Mouse (Mus musculus): ENCODE measurements at regions not wholly inside any gene's neighbourhood (a gene's known extent, or its start where the extent isn't known, plus 50 kb on each side); places are given as distances from the start of the nearest gene placed in this dataset.
A peak's percentile ranks its signal among the peaks of the same experiment; 100 is the strongest.

DNA sequence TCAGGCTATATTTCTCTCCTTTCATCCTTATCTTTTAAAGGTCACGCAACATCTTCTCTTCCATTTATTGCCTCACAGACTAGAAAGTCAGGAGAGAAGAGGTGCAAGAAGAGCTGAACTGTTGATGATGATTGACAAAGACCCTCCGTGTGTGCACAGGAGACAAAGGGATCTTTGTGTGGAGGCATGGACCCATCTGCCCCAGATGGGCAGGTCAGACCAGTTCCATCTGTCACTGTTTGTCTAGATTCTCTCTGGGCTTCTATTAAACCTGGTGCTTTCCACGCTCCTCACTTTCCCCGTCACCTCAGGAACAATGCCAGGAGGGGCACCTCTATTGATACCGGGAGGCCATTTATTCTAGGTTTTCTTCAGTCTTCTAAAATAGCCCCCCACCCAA lies 364.1 kb upstream of the Pik3r1 start:
- no peak for ATAC-seq (ENCODE audit: low TSS enrichment)

DNA sequence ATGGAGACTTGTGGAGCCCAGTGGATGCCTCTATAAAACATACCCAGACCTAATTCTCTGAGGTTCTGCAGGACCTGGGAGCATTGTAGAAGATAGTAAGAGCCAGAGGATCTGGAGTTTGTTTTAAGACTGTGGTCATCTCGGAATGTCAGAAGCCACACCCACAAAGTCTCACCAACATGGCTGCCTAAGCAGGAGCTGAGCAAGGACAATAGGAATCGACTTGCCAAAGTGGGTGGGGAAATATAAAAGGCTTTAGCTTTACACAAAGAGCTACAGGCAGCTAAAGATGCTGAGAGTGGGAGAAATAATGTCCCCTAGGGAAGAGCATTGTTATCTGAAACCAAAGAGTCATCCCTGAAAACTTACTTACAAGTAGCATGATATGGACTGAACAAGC lies 364.7 kb upstream of the Pik3r1 start:
- ATAC-seq (ENCODE audit: low TSS enrichment), result no peak

DNA sequence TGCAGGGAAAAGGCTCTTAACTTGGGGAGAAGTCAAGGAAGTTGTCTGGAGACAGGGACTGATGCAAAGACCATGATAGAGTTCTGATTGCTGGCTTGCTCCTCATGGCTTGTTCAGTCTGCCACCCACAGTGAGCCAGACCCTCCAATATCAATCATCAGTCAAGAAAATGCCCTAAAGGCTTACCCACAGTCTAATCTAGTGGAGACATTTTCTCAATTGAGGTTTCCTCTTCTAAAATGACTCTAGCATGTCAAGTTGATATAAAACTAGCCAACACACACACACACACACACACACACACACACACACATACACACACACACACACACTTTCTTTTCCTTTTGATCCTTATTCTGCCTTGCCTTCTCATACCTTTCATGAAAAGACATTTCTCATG lies 367.2 kb upstream of the Pik3r1 start:
- no peak for ATAC-seq (ENCODE audit: low TSS enrichment)

DNA sequence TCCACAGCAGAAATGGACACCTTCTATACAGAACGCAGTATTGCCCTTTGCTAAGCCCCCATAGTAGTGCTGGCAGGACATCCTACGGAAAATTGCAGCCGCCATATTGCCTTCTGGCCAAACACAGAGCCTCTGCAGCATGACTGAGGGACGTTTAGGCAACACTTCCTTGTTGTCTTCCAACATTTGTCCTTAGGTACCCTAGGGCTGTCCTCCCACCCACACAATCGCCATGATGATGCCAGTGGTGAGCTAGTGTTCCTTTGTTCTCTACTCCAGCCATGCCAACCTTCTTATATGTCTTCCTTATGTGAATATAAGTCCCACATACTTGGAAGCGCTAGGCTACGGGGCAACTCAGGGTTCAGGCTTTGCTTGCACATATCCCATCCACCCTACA lies 375.0 kb upstream of the Pik3r1 start:
- ATAC-seq (ENCODE audit: low TSS enrichment), result no peak

DNA sequence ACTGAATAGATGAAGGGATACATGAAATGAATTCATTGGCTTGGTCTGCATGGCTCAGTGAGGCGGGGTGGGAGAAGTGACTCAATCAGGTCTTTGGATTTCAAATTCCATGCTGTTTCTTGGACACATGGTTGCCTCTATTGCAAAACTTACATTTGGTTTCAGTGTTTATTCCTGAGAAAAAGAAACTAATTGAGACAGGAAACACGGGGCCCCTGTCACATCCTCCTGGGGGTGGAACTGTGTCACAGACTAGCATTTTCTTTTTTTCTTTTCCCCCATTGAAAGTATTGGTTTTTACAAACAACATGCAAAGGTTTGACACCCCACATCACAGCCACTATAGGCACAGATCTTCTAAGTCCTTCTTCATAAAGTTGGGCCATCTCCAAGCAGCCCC lies 375.8 kb upstream of the Pik3r1 start:
- no peak for ATAC-seq (ENCODE audit: low TSS enrichment)

DNA sequence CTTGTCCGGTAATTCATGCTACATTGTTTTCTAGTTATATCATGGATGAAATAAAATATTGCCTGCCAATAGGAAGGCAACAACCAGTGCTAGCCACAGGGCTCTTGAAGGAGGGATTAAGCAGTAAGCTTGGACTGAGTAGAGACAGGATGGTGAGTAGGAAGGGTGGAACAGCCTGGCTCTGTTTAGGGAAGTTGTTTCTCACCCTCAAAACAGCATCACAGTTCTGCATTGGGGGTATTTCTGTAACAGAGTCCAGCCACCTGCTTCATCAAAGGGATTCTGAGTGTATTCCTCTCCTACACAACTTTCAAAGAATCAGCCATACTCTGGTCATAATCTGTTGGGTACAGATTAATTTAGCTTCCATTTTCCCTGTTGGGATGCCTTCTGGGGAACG lies 380.0 kb upstream of the Pik3r1 start:
- peak; percentile 99 for ATAC-seq (ENCODE audit: low TSS enrichment)

DNA sequence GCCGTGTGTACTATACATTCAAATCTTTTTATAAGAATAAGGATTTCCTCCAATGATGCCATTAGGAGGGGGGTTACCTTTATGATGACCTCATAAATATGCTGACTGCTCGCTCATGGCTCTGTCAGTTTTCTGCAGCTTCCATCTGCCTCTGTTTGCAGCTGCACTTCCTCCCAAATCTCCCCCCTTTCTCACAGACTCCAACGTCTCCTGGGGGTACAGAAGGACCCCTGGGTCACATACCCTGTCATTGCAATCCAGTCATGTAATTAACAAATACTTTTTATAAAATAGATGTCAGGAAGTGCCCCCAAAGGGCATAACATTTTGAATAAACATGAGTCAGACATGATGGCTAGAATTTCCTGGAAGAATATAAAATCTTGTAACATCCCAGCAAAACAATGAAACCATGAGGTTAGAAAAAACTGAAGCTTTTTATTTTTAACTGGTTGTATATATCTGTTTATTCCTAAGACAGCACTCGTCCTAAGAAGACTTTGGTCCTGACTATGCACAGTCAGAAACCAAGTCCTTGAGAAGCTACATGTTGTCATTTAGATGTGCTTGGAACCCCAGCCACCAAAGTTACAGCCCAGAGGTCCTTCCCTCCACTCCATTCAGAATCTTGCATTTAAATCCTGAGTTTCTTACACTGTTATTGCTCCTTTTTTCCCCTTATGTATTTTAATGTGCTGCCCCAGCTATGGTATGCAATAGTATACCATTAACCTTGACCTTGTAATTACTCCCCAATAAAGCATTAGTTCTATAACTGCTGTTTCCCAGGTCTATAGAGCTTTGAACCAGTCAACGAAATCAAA lies 386.0 kb upstream of the Pik3r1 start:
- no peak for ATAC-seq (ENCODE audit: low TSS enrichment)

DNA sequence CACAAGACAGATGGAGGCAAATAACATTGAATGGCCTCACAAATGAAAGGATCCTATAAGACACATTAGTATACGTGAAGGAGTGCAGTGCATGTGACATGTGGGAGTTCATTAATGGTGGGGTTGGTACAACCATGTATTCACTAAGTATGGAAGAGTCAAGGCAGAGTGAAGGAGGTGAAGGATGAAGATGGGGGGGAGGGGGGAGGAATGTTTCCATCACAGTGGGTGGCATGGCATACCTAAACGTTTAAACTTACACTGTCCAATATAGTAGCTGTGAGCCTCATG lies 386.5 kb upstream of the Pik3r1 start:
- ATAC-seq (ENCODE audit: low TSS enrichment), result no peak

DNA sequence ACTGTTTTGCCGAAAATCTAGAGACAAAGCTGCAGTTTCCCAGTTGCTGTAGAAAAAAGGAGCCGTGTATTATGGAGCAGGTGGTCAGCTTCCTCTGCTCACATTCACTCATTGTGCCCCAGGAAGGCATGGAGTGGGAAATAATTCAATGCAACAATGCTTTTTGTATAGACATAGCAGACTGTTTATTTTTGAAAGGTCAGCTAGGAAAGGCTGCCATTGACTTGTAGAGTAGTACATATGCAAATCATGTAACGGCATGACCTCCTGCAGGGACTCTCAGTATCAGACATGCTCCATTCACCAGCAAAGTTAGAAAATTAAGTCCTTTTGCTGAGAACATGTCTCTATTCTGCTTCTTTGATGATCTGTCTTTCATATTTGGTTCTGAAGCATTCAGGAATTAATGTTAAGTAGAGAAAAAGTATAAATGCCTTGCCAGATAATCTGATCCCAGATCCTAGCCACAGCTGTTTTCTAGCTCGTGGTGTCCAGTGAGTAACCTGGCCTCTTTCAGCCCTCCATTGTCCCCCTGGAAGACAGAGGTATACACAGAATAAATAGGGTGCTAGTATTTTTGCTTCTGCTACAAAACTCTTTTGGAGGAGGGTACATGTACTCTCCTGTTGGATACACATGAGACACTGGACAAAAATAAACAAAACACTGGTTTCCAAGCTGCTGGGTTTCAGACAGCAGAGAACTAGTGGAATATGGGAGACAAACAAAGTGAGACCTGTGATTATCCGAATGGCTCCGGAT lies 389.5 kb upstream of the Pik3r1 start:
- no peak for ATAC-seq (ENCODE audit: low TSS enrichment)

DNA sequence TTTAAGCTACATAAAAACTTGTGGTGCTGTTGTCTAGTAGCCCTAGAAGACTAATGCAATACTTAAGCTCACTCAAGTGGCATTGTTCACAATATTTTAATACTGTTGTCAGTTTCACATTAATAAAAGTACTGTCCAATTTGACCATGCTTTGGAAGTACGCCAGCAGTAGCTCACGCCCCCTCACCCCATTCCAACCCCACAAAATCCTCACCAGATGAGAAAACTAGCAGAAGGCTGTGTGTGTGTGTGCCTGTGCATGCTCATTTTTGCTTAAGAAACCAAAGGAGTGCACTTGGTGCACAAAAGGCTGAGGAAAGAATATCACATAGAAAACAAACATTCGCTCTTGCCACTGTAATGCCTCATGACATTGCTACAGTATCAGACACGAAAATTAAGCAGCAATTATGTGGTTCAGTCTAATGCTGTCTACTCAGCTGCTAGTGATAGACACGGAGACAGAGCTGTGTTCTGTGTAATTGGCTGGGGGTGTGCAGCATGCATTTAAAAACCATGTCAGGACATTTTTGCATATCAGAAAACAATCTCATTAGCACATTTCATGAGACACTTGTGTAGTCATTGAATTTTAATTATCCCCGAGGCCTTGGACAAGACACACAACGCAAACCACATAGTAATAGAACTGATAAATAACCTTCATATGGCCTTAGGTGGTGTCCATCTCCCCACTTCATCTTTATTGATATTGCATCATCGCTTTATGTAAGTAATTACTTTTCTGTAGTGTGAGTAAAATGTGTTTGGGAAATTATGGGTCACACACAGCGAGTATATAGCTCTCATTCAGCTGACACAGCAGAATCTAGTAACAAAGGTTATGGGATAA lies 405.6 kb upstream of the Pik3r1 start:
- no peak for ATAC-seq (ENCODE audit: low TSS enrichment)

DNA sequence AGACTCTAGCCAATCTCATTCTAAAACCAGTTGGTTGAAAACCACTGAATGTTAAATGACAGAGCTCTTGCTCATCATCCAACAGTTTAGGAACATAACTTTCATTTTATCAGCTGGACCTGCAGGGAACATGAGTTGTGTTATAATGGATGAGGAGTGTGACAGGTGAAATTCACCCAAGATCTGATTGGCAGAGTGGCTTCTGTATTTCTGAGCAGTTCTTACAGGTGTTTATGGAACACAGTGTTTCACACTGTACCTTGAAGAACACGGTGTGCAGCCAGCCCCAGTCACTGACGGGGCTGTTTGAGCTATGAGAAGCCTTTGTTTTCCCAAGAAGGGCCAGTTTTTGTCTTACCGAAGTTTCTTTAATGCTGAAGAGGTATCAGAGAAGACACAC lies 406.4 kb upstream of the Pik3r1 start:
- no peak for ATAC-seq (ENCODE audit: low TSS enrichment)

DNA sequence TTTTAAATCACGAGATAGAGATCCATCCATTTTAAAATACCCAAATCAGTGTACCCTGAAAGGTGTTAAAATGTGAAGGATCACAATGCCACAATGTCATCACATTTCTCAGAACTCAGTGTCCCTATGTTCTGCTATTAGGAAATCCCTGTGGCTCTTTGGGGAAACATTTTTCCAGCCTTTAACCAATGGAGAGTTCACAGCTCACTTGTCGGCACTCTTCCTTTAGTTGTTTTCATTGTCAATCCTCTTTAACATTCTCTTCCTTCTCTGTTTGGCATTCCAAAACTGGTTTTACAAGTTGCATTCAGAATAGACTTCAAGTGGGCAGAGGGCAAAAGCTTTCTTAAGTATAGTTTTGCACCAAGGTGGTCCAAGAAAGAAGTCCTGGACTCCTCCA lies 406.9 kb upstream of the Pik3r1 start:
- no peak for ATAC-seq (ENCODE audit: low TSS enrichment)

DNA sequence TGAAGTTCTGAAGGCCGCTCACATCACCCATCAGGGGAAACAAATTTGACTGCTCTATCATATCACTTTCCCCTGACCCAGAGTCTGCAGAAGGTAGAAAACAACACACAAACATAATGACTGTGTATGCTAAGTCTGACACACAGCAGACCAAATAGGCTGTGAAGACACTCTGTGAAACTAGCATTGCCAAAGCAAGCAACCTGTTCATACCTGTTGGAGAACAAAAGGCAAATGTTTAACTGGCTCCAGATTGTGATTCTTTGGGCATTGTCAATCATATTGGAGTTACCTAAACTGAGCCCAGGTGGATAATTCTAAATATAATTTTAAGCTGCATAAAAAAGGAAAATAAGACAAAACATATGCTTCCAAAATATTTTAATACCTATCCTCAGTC lies 407.4 kb upstream of the Pik3r1 start:
- no peak for ATAC-seq (ENCODE audit: low TSS enrichment)

DNA sequence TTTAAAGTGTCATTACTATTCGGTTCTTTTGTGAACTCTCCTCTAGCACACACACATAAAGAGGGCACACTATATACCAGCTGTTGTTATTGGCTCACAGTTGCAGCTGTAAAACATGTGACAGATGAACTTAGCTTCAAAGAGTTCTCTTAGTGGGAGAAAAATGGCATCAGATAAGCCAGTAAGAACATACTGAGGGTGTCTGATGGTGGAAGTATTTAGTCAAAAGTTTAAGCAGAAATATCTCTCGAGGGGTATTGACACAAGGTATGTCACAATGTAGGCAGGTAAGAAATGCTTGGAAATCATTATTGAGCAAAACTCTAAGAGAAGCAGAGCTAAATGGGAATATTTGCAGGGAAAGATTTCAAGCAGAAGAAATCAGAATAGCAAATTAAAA lies 408.4 kb upstream of the Pik3r1 start:
- ATAC-seq (ENCODE audit: low TSS enrichment), result no peak

DNA sequence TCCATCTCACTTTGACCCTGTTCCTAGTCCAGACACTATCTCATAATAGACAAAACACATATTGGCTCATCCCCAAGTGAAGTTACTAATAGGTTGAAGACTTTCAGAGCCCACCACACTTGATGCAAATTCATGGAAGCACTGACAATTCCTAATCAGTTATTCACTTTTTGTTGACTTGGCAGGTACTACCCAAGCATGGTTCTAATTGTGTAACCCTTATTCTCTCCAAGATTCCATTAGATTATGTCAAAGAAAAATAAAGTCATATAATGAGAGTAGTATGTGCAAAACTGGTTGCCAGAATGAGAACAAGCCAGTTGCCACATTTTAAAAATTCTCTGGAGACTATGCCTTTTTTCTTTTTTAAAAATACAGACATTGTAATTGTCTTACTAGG lies 426.7 kb upstream of the Pik3r1 start:
- no peak for ATAC-seq (ENCODE audit: low TSS enrichment)

DNA sequence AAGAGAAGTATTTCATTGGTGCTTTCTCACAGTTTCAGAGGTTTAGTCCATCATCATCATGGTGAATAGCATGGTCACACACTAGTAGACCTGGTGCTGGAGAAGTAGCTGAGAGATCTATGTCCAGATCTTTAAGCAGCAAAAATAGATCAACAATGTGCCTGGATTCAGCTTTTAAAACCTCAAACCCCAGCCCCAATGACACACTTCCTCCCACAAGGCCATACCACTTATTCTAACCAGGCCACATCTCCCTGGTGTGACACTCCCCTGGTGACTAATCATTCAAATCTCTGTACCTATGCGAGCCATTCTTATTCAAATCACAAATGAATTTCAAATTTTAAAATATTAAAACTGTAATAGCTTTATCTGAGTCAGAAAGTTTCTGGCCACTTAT lies 434.3 kb upstream of the Pik3r1 start:
- no peak for ATAC-seq (ENCODE audit: low TSS enrichment)

DNA sequence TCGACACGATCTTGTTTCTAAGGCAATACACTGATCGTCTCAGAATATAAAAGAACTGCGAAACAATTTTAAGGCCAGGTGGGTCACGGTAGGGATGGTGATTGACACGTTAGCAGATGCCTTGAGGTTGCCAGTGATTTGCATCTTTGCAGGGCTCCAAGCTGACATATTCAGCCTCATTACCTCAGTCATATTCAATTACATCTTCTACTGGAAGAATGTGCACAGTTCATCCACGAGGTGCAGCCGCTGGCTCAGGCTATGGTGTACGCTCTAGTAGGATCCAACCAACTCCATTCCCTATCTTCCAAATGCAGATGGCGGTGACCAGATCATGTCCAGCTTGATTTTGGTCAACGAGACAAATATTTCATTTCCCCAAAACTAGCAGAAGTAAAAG lies 450.5 kb upstream of the Pik3r1 start:
- ATAC-seq (ENCODE audit: low TSS enrichment), result no peak

DNA sequence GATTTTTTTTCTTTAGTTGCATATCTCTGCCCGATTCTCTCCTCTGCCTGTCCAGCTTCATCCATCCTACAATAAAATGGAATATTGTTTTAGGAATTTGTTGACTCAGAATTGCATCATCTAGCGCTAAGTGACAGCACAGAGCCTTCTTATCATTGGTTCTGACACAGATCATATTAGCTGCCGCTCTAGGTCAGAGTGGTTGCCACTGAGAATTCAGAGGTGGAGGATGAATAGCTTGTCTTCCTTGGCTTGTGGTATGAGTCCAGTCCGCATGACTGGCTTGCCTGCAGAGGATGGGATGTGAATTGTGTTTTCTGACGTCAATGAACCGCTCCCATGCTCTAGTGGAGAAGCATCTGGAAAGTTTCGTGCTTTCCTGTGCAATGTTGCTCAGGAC lies 462.3 kb upstream of the Cd180 start:
- no peak for ATAC-seq (ENCODE audit: low TSS enrichment)

DNA sequence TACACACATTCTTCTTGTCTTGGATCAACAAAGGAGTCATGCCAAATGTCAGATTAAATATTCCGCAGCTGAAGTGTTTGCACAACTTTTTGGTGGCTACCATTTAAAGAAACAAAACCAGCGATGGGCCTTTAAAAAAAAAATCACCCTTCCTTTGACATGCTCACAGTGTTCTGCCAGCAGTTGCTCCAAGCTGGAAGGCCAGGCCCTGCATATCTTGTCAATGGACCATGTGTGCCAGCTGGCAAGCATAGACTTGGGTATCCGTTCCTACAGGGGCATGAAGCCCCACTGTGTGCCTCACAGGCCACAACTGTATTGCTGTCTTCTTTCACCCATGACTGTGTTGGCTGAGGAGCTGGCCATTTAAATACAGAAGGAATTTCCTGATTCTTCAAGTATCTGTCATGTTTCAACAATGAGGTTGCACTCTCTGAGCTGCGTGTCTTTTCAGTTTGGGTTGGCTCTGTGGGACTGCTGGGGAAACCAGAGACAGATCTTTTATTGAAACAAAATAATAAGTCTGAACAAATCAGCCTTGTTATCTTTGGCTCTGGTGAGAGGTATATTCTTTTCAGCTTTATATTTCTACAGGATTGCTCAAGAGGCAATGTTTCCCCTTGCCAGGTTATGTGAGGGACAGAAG lies 460.9 kb upstream of the Cd180 start:
- ATAC-seq (ENCODE audit: low TSS enrichment), result no peak

DNA sequence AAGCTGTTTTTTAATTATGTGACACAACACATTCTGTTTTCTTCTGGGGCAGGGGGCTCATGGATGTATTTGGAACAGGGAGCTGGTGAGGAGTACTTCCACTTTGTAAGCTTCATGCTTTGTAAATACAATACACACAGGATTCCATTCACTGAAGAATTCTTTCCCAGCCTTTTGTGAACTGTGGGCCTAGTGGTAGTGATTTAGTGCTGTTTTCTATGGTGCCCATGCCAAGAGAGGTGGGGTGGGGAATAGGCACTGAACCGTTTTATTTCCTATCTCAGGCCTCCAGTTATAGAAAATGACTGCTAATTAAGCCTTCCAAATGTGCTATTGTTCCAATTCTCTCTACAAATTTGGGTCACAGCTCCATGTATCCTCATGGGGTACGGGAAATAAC lies 442.5 kb upstream of the Cd180 start:
- ATAC-seq (ENCODE audit: low TSS enrichment), result no peak

DNA sequence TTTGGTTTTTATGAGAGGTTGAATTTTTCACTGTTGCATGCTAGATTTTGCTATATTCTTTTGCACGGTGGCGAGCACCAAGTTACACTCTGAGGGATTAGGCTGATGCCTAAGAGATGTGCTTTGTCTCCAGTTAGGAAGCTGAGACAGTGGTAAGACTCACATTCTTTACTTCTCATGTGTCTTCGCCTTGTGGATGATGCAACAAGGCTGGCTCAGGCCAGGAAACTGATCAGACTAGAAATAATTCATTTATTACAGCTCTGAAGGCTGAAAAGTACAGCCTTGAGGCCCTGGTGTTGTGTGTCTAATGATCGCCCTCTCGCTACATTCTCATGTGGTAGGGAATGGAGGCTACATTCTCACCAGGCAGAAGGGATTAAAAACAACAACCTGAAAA lies 441.6 kb upstream of the Cd180 start:
- no peak for ATAC-seq (ENCODE audit: low TSS enrichment)
